Mouse (Mus musculus): ENCODE measurements around the gene Traf6. TPM values are rescaled to one million over a fixed set of nuclear protein-coding genes. Genes with fewer than 3 reads are reported as not detected.

Gene Traf6
- polyA plus RNA-seq (2011; ENCODE audit: insufficient read depth, insufficient read length, low read depth, missing spikeins): 17.5 and 17.6 TPM in 2 replicates

- Histone ChIP-seq H3K27me3 (ENCODE audit: control insufficient read depth, insufficient read depth, low read length, poor library complexity, severe bottlenecking) (no peaks in the 10 kb centered on the region), H3K9me3 (replicated peaks; ENCODE audit: control insufficient read depth, insufficient read depth, low read length, poor library complexity, severe bottlenecking) (no peaks in the 10 kb centered on the region), H3K36me3 (ENCODE audit: control insufficient read depth, insufficient read depth, low read length, poor library complexity, severe bottlenecking) (no peaks in the 10 kb centered on the region), H3K4me1 (ENCODE audit: control insufficient read depth, insufficient read depth, low read length) (no peaks in the 10 kb centered on the region), H3K9ac (ENCODE audit: low read depth, poor library complexity, severe bottlenecking) (peak within 1 kb of the TSS; percentile 92), H3K27ac (ENCODE audit: insufficient read depth, low read length) (no peak within 1 kb of the TSS), H3K4me3 (ENCODE audit: low read depth, low read length) (peak within 1 kb of the TSS; percentile 96)
- TF ChIP-seq EP300 (IDR thresholded peaks at IDR 0.05; ENCODE audit: insufficient read depth, low read depth, low read length): no peak
- peak; percentile 63 for TF ChIP-seq CTCF (IDR thresholded peaks at IDR 0.05; ENCODE audit: low read depth, low read length)
Observed at GRCm38 (mm10) chr2:101678236-101679021, at the start of gene Traf6. Gene Traf6, plus strand, starts transcription at chr2:101678429.

GRCm38 (mm10) chr2:101638979-101639839 lies 39.0 kb upstream of the Traf6 start:
- H3K27me3 ChIP-seq (ENCODE audit: control insufficient read depth, insufficient read depth, low read length, poor library complexity, severe bottlenecking): no peaks in the 10 kb centered on the region
- H3K36me3 ChIP-seq (ENCODE audit: control insufficient read depth, insufficient read depth, low read length, poor library complexity, severe bottlenecking): no peaks in the 10 kb centered on the region
- H3K9ac ChIP-seq (ENCODE audit: low read depth, poor library complexity, severe bottlenecking): no peak overlapping the region
- TF ChIP-seq CTCF (IDR thresholded peaks at IDR 0.05; ENCODE audit: low read depth, low read length): no peak
- no peak for TF ChIP-seq EP300 (IDR thresholded peaks at IDR 0.05; ENCODE audit: insufficient read depth, low read depth, low read length)
- TF ChIP-seq POLR2A (IDR thresholded peaks at IDR 0.05; ENCODE audit: insufficient read depth, low read length): no peak
- H3K27ac ChIP-seq (ENCODE audit: insufficient read depth, low read length): no peak overlapping the region
- H3K4me3 ChIP-seq (ENCODE audit: low read depth, low read length): no peak overlapping the region
- no peaks in the 10 kb centered on the region for H3K4me1 ChIP-seq (ENCODE audit: control insufficient read depth, insufficient read depth, low read length)
- H3K9me3 ChIP-seq (replicated peaks; ENCODE audit: control insufficient read depth, insufficient read depth, low read length, poor library complexity, severe bottlenecking): no peaks in the 10 kb centered on the region

- Histone ChIP-seq H3K27me3 (ENCODE audit: control insufficient read depth, insufficient read depth, low read length, poor library complexity, severe bottlenecking) (no peaks in the 10 kb centered on the region), H3K9ac (ENCODE audit: low read depth, poor library complexity, severe bottlenecking) (no peak overlapping the region), H3K27ac (ENCODE audit: insufficient read depth, low read length) (no peak overlapping the region), H3K4me3 (ENCODE audit: low read depth, low read length) (no peak overlapping the region), H3K4me1 (ENCODE audit: control insufficient read depth, insufficient read depth, low read length) (no peaks in the 10 kb centered on the region), H3K36me3 (ENCODE audit: control insufficient read depth, insufficient read depth, low read length, poor library complexity, severe bottlenecking) (no peaks in the 10 kb centered on the region), H3K9me3 (replicated peaks; ENCODE audit: control insufficient read depth, insufficient read depth, low read length, poor library complexity, severe bottlenecking) (no peaks in the 10 kb centered on the region)
- TF ChIP-seq EP300 (IDR thresholded peaks at IDR 0.05; ENCODE audit: insufficient read depth, low read depth, low read length) (no peak), POLR2A (IDR thresholded peaks at IDR 0.05; ENCODE audit: insufficient read depth, low read length) (no peak), CTCF (IDR thresholded peaks at IDR 0.05; ENCODE audit: low read depth, low read length) (no peak)
Observed at GRCm38 (mm10) chr2:101639840-101640350, 38.3 kb upstream of the Traf6 start.

- H3K4me3 ChIP-seq (ENCODE audit: low read depth, low read length): no peak overlapping the region
- no peaks in the 10 kb centered on the region for H3K36me3 ChIP-seq (ENCODE audit: control insufficient read depth, insufficient read depth, low read length, poor library complexity, severe bottlenecking)
- H3K27ac ChIP-seq (ENCODE audit: insufficient read depth, low read length): no peak overlapping the region
- TF ChIP-seq EP300 (IDR thresholded peaks at IDR 0.05; ENCODE audit: insufficient read depth, low read depth, low read length) (no peak), POLR2A (IDR thresholded peaks at IDR 0.05; ENCODE audit: insufficient read depth, low read length) (no peak), CTCF (IDR thresholded peaks at IDR 0.05; ENCODE audit: low read depth, low read length) (no peak)
- no peaks in the 10 kb centered on the region for H3K27me3 ChIP-seq (ENCODE audit: control insufficient read depth, insufficient read depth, low read length, poor library complexity, severe bottlenecking)
- no peaks in the 10 kb centered on the region for H3K9me3 ChIP-seq (replicated peaks; ENCODE audit: control insufficient read depth, insufficient read depth, low read length, poor library complexity, severe bottlenecking)
- H3K4me1 ChIP-seq (ENCODE audit: control insufficient read depth, insufficient read depth, low read length): no peaks in the 10 kb centered on the region
- H3K9ac ChIP-seq (ENCODE audit: low read depth, poor library complexity, severe bottlenecking): no peak overlapping the region
Observed at GRCm38 (mm10) chr2:101645841-101646240, 32.4 kb upstream of the Traf6 start.

GRCm38 (mm10) chr2:101648361-101648760 lies 29.9 kb upstream of the Traf6 start:
- Histone ChIP-seq H3K9me3 (replicated peaks; ENCODE audit: control insufficient read depth, insufficient read depth, low read length, poor library complexity, severe bottlenecking) (no peaks in the 10 kb centered on the region), H3K27me3 (ENCODE audit: control insufficient read depth, insufficient read depth, low read length, poor library complexity, severe bottlenecking) (no peaks in the 10 kb centered on the region), H3K4me3 (ENCODE audit: low read depth, low read length) (no peak overlapping the region), H3K4me1 (ENCODE audit: control insufficient read depth, insufficient read depth, low read length) (no peaks in the 10 kb centered on the region), H3K36me3 (ENCODE audit: control insufficient read depth, insufficient read depth, low read length, poor library complexity, severe bottlenecking) (no peaks in the 10 kb centered on the region), H3K9ac (ENCODE audit: low read depth, poor library complexity, severe bottlenecking) (no peak overlapping the region), H3K27ac (ENCODE audit: insufficient read depth, low read length) (no peak overlapping the region)
- TF ChIP-seq EP300 (IDR thresholded peaks at IDR 0.05; ENCODE audit: insufficient read depth, low read depth, low read length) (no peak), CTCF (IDR thresholded peaks at IDR 0.05; ENCODE audit: low read depth, low read length) (no peak), POLR2A (IDR thresholded peaks at IDR 0.05; ENCODE audit: insufficient read depth, low read length) (no peak)
